Mouse (Mus musculus): ENCODE data around the gene Adcy1. TPM values are rescaled to one million over a fixed set of nuclear protein-coding genes. Genes with fewer than 3 reads are reported as not detected.

The Adcy1 gene
- polyA plus RNA-seq, 1 experiment from 2014 or later = 1.5 TPM

DNA sequence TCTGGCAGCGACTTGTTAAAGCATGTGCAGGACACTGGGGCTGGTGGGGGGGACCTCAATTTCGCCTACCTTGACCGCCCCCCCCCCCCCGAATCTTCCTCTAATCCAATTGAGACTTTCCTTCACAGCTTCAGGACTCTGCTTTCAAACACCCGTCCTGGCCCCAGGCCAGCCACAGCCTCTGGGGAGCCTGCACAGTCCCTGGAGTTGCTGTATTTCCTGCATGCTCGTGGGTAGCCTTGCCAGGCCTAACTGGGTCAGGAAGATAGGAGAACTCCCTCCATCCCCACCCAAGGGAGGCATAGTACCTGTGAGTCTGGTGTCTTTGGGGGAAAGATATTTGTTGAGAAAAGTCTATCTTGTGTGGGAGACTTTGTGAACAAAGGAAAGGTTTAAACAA is 50.4 kb downstream of the Adcy1 start:
- Histone ChIP-seq H3K27ac (no peak overlapping the region), H3K4me2 (replicated peaks) (no peak overlapping the region), H3K27me3 (no peaks in the 10 kb centered on the region), H3K4me3 (no peak overlapping the region), H3K4me1 (no peaks in the 10 kb centered on the region), H3K9ac (no peak overlapping the region), H3K9me3 (no peaks in the 10 kb centered on the region), H3K36me3 (0 out of 2 replicates have a peak, but pooled peaks cover 3% of the 10 kb centered on the region)
- WGBS = 54% methylated on average over 6 of the region's 6 CpGs
- ATAC-seq (ENCODE audit: insufficient number of reproducible peaks, insufficient read depth, low FRiP score, low TSS enrichment) = no peak

DNA sequence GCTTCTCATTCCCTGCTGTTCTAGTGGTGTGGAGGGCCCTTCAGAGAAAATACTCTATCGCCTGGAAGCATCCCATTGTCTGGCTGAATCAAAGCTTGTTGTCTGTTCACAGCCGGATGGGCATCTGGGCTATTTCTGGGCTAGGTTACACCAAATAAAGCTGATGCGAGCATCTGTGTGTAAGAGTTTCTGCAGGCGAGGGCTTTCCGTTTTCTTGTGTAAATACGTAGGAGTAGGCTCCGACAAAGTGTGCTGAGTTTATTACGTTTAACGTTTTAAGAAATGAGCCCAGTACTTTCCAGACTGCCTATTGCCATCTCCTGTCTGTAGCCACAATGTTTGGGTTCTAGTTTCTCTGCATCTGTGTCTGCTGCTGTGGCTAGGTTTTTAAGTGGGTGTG is 51.0 kb downstream of the Adcy1 start:
- Histone ChIP-seq H3K36me3 (0 out of 2 replicates have a peak, but pooled peaks cover under 1% of the 10 kb centered on the region), H3K27me3 (no peaks in the 10 kb centered on the region), H3K4me1 (no peaks in the 10 kb centered on the region), H3K9ac (no peak overlapping the region), H3K4me2 (replicated peaks) (no peak overlapping the region), H3K9me3 (no peaks in the 10 kb centered on the region), H3K27ac (no peak overlapping the region), H3K4me3 (no peak overlapping the region)
- WGBS = 78% methylated on average over 9 of the region's 9 CpGs
- no peak for ATAC-seq (ENCODE audit: insufficient number of reproducible peaks, insufficient read depth, low FRiP score, low TSS enrichment)

DNA sequence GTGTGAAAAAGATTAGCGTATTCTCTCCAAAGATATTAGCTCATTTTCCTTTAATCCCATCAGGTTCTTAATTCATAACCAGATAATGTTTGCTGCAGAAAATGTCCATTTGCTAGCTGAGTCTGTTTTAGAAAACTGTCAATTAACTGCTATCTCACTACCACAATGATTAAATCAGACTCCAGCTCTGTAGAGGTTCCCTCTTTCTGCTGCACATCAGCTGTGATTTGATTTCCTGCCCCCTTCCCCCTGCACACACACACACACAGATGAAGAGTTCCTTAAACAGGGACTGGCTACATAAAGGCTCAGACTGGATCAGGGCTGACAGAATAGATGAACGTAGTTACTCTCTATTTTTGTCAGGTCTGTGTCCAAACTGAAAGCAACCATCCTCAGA is 53.4 kb downstream of the Adcy1 start:
- no peaks in the 10 kb centered on the region for H3K9me3 ChIP-seq
- no peak overlapping the region for H3K9ac ChIP-seq
- no peak overlapping the region for H3K4me2 ChIP-seq (replicated peaks)
- no peak overlapping the region for H3K27ac ChIP-seq
- H3K4me1 ChIP-seq = no peaks in the 10 kb centered on the region
- no peaks in the 10 kb centered on the region for H3K27me3 ChIP-seq
- H3K4me3 ChIP-seq = no peak overlapping the region
- ATAC-seq (ENCODE audit: insufficient number of reproducible peaks, insufficient read depth, low FRiP score, low TSS enrichment) = no peak
- 74% methylated on average over 2 of the region's 2 CpGs for WGBS
- no peaks in the 10 kb centered on the region for H3K36me3 ChIP-seq

DNA sequence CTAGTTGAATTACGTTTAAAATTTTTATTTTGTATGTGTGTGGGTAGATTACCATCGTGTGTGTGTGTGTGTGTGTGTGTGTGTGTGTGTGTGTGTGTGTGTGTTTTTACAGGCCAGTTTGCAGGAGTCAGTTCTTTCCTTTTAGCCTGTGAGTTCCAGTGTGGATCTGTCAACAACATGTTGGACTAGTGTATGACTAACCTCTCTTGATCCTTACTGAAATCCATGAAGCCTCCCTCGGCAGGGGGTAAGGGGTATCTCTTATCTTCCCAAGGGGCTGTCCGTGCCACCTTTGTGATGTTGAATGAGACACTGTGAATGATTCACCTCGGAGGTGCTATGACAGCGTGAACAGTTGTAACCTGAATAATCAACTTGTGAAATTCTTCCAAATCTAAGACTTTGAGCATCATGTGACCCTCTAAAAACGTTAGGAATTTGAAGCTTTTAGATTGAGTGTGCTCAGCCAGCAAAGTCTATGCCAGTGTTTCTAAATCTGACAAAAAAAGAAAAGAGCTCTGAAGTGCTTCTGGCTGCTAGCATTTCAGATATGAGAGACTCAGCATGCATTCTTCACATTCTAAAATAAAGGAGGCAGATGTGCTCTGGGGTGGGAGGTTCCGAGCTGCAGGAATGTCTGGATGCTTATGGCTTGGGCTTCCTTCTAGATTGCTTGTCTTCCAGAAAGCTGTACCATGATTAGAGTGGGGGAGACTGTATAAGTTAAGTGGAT is 66.2 kb downstream of the Adcy1 start:
- H3K9me3 ChIP-seq = no peaks in the 10 kb centered on the region
- no peaks in the 10 kb centered on the region for H3K36me3 ChIP-seq
- no peak overlapping the region for H3K4me2 ChIP-seq (replicated peaks)
- no peak overlapping the region for H3K4me3 ChIP-seq
- no peak overlapping the region for H3K9ac ChIP-seq
- H3K27me3 ChIP-seq = no peaks in the 10 kb centered on the region
- no peak for ATAC-seq (ENCODE audit: insufficient number of reproducible peaks, insufficient read depth, low FRiP score, low TSS enrichment)
- H3K27ac ChIP-seq = no peak overlapping the region
- 65% methylated on average over 8 of the region's 8 CpGs for WGBS
- no peaks in the 10 kb centered on the region for H3K4me1 ChIP-seq

DNA sequence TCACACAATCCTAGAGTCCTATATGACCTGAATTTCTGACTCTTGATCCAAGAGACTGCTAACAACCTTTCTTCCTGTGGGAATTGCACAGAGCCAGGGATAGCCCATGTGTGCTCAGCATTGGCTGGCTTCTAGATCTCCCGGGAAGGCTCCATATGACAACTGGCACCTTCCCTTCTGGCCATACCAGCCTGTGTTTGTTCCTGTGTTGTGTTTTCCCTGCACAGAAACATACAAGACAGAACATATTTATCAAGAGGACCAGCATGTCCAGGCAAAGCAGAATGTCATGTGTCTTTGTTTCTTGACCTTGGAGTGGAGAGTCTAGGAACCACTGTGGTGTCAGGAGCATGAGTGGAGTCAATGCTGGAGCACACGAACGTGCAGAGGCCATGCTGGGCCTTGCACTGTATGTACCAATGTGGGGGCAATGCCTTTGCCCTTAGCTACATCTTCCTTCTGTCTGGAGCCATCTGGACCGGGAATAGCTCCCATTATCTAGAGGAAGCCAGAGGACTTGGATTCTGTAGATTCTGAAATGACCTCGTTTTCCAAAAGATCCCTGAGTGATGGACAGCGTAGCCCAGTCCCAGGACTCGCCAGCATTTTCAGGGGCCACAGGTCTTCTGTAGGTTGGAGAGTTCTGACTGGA is 69.6 kb downstream of the Adcy1 start:
- Histone ChIP-seq H3K36me3 (no peaks in the 10 kb centered on the region), H3K4me3 (no peak overlapping the region), H3K4me2 (replicated peaks) (no peak overlapping the region), H3K9me3 (no peaks in the 10 kb centered on the region), H3K9ac (no peak overlapping the region), H3K27ac (no peak overlapping the region), H3K27me3 (no peaks in the 10 kb centered on the region), H3K4me1 (no peaks in the 10 kb centered on the region)
- ATAC-seq (ENCODE audit: insufficient number of reproducible peaks, insufficient read depth, low FRiP score, low TSS enrichment) = no peak
- 90% methylated on average over 7 of the region's 7 CpGs for WGBS

DNA sequence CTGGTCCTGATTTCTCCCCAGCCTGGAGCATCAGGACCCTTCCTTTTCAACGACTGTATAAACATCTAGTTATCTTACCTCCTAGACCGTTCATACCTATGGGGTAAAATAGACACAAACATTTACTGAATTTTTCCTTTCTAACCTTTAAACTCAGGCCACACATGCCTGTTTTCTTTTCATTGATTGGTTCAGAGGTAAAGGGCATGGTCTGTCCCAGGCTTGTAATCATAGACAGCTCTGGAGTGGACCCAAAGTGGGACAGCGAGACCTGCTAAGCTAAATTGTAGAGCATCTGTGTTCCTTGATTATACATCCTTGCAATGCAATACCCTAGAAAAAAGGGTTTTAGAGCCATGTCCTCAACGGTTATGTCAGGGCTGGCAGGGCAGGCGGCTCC is 70.4 kb downstream of the Adcy1 start:
- Histone ChIP-seq H3K36me3 (no peaks in the 10 kb centered on the region), H3K27ac (no peak overlapping the region), H3K4me3 (no peak overlapping the region), H3K27me3 (no peaks in the 10 kb centered on the region), H3K9ac (no peak overlapping the region), H3K4me2 (replicated peaks) (no peak overlapping the region), H3K9me3 (no peaks in the 10 kb centered on the region), H3K4me1 (no peaks in the 10 kb centered on the region)
- no peak for ATAC-seq (ENCODE audit: insufficient number of reproducible peaks, insufficient read depth, low FRiP score, low TSS enrichment)
- WGBS = 81% methylated on average over 5 of the region's 5 CpGs

DNA sequence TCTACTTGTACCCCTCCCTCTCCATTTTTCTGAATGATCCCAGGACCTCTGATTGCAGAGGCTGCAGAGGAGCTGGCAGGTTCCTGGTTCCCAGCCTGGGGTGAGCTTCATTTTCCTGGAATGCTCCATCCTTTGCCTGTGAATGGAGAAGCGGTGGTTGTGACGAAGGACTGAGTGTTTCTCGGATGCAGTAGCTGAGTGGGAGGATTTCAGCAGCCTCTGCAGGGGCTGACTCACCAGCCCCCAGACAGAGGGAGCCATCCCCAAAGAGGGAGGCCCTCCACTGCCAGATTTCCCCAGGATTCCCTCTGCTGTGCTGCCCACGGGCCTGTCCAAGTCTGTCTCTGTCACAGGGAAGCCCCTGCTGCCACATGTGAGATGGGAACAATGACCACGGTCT is 71.0 kb downstream of the Adcy1 start:
- no peak for ATAC-seq (ENCODE audit: insufficient number of reproducible peaks, insufficient read depth, low FRiP score, low TSS enrichment)
- Histone ChIP-seq H3K9ac (no peak overlapping the region), H3K4me2 (replicated peaks) (no peak overlapping the region), H3K4me3 (no peak overlapping the region), H3K36me3 (no peaks in the 10 kb centered on the region), H3K27ac (no peak overlapping the region), H3K27me3 (no peaks in the 10 kb centered on the region), H3K4me1 (no peaks in the 10 kb centered on the region), H3K9me3 (no peaks in the 10 kb centered on the region)
- WGBS = 79% methylated on average over 5 of the region's 5 CpGs

DNA sequence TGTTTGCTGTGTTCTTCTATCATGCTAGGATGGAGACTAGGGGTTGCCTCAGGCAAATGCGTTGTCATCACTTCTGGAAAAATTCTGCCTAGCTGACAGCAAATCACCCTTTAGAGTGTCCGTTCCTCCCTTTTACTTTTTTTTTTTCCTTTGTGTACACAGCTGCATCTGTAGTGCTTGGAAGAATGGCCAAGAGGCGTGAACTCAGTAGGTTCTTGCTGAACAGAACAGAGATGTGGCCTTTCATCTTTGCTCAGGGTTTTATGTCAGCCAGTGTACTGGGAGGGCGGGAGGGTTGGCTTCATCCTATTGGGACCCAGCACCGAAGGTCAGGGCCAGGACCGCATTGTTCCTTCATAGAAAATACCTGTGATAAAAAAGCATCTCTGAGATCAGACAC is 72.0 kb downstream of the Adcy1 start:
- no peaks in the 10 kb centered on the region for H3K9me3 ChIP-seq
- H3K4me3 ChIP-seq = no peak overlapping the region
- H3K9ac ChIP-seq = no peak overlapping the region
- H3K27me3 ChIP-seq = no peaks in the 10 kb centered on the region
- ATAC-seq (ENCODE audit: insufficient number of reproducible peaks, insufficient read depth, low FRiP score, low TSS enrichment) = no peak
- H3K27ac ChIP-seq = no peak overlapping the region
- H3K4me1 ChIP-seq = no peaks in the 10 kb centered on the region
- 73% methylated on average over 6 of the region's 6 CpGs for WGBS
- no peaks in the 10 kb centered on the region for H3K36me3 ChIP-seq
- no peak overlapping the region for H3K4me2 ChIP-seq (replicated peaks)

DNA sequence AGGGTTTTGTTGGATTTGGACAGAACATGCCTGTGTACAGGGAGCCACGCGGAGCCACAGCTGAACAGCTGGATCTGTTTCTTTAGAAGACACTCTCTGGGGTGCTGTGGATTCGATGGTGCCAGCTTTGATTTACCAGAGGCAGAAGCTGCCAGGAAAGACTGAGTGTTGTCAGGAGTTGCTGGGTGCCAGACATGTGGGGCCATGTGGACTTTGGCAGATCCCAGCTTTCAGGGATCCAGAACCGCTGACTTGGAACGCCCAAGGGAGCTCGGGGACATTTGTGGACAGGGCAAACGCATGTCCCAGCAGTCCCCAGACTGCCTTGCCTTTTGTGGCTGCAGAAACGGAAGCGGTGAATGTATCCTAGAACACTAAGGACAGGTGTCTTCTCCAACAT is 72.5 kb downstream of the Adcy1 start:
- WGBS = 90% methylated on average over 9 of the region's 9 CpGs
- ATAC-seq (ENCODE audit: insufficient number of reproducible peaks, insufficient read depth, low FRiP score, low TSS enrichment) = no peak
- Histone ChIP-seq H3K27me3 (no peaks in the 10 kb centered on the region), H3K27ac (no peak overlapping the region), H3K4me3 (no peak overlapping the region), H3K4me2 (replicated peaks) (no peak overlapping the region), H3K9me3 (no peaks in the 10 kb centered on the region), H3K4me1 (no peaks in the 10 kb centered on the region), H3K9ac (no peak overlapping the region), H3K36me3 (no peaks in the 10 kb centered on the region)

DNA sequence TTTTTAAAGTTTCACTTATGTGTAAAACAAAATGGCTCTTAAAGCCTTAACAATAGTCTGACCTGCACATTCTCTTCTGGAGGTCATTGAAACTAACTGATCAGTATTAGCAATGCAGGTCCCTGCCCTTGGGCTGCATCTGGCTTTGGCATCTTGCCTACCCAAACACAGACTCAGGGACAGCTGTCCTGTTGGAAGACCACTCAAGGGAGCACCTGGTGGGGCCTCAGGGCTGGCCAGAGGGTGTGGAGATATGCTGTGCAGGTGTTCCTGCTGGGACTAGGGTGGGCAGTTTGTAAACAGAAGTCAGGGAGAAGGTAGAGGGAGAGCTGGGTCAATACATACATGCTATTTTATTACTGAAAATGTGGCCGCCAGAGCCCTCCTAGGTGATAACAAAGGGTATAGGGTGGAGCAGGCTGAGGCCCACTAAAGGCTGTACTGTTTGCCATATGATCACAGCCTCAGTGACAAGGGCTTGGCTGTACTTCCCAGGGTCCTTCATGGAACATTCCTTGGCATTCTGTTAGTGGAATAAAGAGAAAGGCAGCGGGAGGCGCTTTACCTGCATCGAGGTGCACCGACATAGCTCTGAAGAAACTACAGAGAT is 73.1 kb downstream of the Adcy1 start:
- Histone ChIP-seq H3K9me3 (no peaks in the 10 kb centered on the region), H3K27ac (no peak overlapping the region), H3K4me1 (no peaks in the 10 kb centered on the region), H3K4me3 (no peak overlapping the region), H3K36me3 (no peaks in the 10 kb centered on the region), H3K9ac (no peak overlapping the region), H3K27me3 (no peaks in the 10 kb centered on the region), H3K4me2 (replicated peaks) (no peak overlapping the region)
- WGBS = 97% methylated on average over 5 of the region's 5 CpGs
- ATAC-seq (ENCODE audit: insufficient number of reproducible peaks, insufficient read depth, low FRiP score, low TSS enrichment) = no peak

DNA sequence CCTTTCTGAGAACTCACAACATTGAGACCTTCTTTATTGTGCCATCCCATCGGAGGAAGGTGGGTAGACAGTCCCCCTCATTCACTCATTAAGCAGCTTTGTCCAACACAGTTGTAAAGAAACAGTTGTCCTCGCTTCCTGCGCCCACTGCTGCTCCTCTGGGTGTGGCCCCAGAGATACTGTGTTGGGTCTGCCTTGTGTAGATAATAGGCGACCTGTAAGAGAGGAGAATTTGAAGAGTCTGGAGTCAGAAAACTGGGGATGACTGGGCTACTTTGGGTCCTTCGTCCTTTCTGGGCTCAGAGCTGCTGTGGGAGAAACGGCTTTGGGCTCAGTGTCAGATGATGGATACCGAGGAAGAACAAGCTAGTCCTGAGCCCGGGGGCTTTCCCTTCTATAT is 75.1 kb downstream of the Adcy1 start:
- 0 out of 2 replicates have a peak, but pooled peaks cover 3% of the 10 kb centered on the region for H3K4me1 ChIP-seq
- H3K4me3 ChIP-seq = no peak overlapping the region
- no peaks in the 10 kb centered on the region for H3K27me3 ChIP-seq
- ATAC-seq (ENCODE audit: insufficient number of reproducible peaks, insufficient read depth, low FRiP score, low TSS enrichment) = no peak
- no peak overlapping the region for H3K4me2 ChIP-seq (replicated peaks)
- 88% methylated on average over 8 of the region's 8 CpGs for WGBS
- no peaks in the 10 kb centered on the region for H3K9me3 ChIP-seq
- H3K27ac ChIP-seq = no peak overlapping the region
- H3K9ac ChIP-seq = no peak overlapping the region
- no peaks in the 10 kb centered on the region for H3K36me3 ChIP-seq

DNA sequence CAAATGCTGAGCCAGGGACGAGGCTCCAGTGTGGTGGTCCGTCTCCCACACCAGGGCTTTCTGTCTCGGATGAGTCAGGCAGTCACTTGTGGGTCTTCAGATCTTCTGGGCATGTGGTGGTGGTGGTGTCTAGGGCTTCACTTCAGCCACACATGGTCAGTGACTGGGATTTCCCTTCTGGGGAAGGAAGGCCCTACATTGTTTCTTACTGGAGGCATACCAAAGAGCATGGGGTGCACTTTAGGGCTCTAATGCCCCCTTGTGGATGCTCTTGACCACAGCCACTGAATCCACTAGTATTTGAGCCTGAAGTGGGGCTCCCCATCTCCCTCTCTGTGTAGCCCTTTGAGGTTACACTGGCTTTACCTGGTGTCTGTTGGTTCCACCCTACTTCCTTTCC is 77.2 kb downstream of the Adcy1 start:
- ATAC-seq (ENCODE audit: insufficient number of reproducible peaks, insufficient read depth, low FRiP score, low TSS enrichment) = no peak
- H3K9ac ChIP-seq = no peak overlapping the region

More for the DNA sequence above, 77.2 kb downstream of the Adcy1 start:
- no peak overlapping the region for H3K4me2 ChIP-seq (replicated peaks)
- H3K4me3 ChIP-seq = no peak overlapping the region
- WGBS = 93% methylated on average over 3 of the region's 3 CpGs
- no peaks in the 10 kb centered on the region for H3K36me3 ChIP-seq
- no peaks in the 10 kb centered on the region for H3K9me3 ChIP-seq
- 0 out of 2 replicates have a peak, but pooled peaks cover 3% of the 10 kb centered on the region for H3K4me1 ChIP-seq
- no peaks in the 10 kb centered on the region for H3K27me3 ChIP-seq
- no peak overlapping the region for H3K27ac ChIP-seq
